Mouse (Mus musculus): ENCODE data around the gene Tmem229a.

The Tmem229a gene

DNA sequence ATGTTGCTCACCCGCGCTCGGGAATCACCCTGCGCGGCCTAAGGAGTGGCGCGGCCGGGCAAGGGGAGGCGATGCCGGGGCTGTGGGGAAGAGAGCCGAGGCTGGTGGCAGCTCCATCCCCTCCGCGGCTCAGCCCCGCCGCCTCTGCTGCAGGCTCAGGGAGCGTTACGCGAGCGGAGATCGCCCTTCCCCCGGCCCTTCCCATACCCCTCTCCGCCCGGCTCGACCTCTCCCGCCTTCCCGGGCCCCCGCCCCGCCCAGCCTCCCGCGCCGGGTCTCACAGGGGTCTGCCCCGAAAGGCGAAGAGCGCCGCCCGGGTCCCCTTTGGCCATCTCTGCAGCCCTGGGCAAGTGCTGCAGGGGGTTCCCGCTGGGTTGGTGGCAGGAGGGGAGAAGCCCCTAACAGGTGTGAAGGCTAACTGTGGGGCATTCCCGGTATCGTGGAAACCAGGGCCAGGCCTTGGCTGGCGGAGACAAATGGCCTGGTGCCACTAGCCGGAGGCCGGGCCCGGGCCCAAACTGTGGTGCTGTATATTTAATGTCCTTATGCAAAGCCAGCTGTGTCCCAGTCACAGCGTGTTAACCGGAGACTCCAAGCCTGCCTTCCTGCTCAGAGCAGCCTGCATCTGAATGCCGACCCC, at the start of gene Tmem229a:
TSS of gene Tmem229a (minus strand) at position 352 of the 640 bp plus-strand sequence.
- DNase-seq = peak; percentile 77

DNA sequence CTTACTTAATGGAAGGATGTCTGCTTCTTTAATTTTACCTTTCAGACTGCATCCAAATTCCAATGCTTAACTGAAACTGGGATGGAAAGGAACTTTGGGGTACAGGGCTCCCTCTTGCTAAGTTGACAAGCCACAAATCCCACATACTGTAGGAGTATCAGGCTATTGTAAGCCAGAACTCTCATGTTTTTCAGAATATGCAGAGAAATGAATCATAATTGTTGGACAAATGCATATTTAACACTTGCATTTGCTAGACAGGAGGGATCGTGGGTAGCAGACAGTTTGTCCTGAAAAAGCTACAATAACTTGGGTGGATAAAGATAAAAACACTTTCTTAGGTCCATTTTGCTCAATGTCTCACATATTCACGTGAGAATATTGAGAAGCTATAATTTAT, 37.7 kb upstream of the Tmem229a start:
- DNase-seq = peak; percentile 8

DNA sequence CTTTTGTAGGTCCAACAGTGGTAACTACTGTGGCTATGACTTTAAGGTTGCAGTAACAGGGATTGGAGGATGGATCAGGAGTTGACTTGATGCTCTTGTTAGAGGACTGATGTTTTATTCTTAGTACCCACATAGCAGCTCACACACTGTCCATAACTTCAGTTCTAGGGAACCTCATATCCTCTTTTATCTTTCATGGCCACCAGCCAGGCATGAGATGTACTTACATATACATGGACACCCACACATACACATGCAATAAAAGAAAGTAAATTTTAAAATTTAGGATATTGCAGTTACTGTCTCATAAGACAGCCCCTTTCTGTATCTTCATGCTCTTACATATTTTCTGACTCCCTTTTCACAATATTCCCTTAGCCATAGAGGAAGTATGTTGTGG, 33.7 kb upstream of the Tmem229a start:
- peak; percentile 21 for DNase-seq

DNA sequence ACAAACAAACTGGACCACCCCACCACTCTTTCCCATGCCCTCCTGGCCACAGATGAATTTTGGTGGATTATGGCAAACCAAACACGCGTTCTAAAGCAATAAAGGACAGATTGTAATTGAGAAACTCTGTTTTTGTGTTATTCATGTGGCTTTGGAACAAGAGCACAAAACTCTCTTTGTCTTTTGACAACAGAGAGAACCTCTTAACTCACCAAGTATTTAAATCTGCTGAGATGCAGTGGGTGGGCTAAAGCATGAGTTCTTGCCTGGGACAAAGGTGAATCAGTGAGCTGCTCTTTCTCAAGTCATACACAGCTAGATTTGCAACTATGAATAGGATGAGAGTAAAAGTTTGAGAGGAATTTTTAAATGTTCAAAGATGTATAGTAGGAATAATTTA, 20.1 kb upstream of the Tmem229a start:
- DNase-seq = no peak

DNA sequence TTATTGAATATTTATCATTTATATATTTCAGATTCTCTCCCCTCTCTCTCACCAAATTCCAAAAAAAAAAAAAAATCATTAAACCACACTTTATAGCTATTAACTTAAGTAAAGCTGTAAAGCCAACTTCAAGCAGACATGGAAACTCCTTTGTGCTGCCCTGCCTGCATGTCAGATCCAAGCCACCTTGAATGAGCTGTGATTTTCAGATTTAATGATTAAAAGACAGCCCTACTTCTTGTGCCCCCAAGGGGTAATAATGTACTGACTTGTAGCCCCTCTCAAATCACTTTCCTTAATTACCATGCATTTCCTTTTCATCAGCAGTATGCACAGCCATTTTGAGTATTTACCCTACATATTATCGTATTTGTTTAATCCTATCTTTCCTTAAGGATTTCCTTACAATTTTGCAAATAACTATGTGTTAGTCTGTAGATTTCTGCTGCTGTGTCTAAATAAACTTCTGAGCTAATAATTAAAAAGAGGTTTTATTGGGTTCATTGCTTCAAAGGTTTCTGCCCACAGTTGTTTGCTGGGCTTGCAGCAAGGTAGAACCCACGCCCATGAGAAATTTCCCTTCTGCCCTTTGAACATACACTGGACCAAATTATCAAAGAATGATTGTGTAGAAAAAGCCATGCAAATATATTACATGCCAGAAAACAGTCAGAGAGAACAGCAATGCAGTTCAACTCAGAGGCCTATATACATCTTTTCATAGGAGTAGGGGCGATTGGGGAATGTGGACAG, 12.6 kb upstream of the Tmem229a start:
- no peak for DNase-seq

DNA sequence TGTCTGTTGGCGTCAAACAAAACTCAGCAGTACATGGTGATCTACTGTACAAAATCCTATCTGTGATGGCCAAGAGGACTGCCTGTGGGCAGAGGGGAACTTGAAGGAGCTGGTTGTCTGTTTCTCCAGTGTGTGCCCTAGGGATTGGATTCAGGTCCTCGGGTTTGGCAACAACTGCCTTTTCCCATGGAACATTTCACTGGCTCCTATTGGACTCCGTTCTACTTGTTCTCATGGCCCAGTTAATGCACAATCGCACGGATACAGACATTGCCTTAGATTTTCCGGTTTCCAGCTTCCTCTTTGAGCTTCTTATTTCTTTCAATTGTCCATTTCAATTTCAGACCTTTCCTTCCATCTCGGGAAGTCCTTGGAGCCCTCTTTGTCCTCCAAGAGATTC, 11.6 kb upstream of the Tmem229a start:
- DNase-seq = no peak

DNA sequence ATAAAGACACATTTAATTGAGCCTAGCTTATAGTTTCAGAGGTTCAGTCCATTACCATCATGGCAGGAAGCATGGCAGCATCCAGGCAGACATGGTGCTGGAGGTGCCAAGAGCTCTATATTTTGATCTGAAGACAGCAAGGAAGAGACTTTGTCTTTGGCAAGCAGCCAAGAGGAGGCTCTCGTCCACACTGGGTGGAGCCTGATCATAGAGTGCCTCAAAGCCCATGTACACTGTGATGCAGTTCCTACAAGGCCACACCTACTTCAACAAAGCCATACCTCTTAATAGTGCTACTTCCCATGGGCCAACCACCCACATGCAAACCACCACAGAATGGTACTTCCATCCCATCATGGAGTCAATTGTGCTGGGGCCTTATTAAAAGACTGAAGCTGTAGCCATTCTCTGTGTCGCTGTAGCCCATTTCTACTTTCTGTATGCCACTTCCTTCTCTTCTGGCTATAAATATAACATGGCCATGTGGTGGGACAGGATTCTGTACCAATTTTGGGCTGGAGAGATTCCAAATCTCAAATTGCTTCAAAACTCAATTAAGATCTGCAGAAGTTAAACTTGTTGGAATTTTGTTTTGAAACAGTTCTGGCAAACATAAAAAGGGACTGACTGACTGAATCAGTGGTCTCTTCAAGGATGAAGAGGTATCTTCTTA, 10.0 kb upstream of the Tmem229a start:
- DNase-seq = no peak

DNA sequence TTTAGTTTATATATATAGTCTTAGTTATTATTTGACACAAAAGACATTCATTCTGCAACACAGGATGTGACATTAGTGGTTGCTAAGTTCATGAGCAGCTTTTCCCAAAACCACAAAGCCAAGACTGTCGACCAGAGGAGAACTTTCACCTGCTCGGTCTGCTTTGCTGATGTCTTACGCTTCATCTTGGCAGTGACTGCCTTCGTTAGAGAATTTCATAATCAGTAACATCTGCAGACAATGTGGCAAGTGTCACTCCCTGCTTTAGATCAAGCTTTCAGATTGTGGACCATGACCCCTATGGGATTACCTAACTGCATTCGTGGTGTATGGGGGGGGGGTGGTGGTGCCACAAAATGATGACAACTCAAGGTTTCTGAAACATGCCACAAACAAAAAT, 7.7 kb upstream of the Tmem229a start:
- DNase-seq = no peak

DNA sequence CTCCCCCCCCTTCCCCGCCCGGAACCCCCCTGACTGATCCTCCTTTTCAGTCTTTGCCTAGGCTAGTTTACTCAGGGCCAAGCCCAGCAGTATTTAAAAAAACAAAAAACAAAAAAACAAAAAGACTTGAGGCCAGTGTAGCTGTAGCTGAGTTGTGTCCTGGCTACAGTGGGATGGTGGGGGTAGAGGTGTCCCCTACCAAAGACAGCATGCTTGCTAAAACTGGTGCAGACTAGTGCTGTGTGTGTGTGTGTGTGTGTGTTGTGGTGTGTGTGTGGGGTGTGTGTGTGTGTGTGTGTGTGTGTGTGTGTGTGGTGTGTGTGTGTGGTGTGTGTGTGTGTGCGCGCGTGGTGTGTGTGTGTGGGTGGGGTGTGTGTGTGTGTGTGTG, 483 bp upstream of the Tmem229a start:
- DNase-seq = no peak

DNA sequence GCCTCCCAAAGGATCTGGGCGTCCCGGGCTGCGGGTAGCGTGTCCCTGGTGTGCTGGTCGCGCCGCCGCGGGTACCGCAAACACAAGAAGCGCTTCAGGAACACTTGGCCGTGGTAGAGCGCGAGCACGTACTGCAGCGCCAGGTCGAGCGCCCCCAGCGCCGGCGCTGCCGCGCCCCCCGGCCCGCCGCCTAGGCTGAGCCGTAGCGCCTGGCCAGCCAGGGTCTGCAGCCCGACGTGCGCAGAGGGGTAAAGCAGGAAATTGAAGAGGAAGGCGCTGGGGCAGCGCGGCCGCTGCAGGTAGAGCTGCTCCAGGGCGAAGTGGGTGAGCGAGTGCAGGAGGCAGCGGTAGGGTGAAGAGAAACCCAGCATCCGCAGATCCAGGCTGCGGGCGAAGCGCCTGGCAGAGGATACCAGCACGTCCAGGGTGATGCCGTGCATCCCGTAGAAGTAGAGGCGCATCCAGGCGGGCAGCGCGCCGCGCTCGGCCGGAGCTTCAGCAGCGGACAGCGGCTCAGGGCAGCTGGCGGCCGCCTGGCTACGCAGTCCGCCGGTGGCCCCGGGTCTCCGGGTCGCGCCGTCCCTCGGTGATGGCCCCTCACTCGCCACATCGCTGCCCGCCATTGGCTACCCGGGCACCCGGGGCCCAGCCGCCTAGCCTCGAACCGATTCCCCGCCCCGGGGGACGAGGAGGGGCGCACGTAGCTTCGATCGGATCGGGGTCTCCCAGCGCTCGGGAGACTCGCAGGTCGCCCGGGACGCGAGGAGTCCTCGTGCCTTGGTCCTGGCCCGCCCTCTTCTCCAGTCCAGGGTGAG, 759 bp downstream of the Tmem229a start:
- DNase-seq = peak; percentile 67

DNA sequence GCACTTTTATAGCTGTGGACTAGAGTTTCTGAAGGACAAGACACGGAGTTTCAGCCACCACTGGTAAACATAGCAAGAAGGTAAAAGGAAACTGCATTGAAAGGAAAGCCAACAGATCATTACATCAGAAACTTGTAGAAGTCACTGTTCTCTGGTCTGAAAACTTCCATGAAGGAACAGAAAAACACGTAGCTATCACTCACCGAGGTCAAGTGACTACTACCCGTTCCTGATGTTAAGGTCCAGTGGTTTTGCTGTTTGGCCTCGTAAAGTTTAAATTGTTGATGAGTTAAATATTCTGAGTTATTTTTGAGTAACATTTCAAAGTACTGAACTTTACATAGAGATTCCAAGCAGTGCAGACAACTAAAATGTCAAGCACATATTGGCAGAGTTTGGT, 2.0 kb downstream of the Tmem229a start:
- no peak for DNase-seq

DNA sequence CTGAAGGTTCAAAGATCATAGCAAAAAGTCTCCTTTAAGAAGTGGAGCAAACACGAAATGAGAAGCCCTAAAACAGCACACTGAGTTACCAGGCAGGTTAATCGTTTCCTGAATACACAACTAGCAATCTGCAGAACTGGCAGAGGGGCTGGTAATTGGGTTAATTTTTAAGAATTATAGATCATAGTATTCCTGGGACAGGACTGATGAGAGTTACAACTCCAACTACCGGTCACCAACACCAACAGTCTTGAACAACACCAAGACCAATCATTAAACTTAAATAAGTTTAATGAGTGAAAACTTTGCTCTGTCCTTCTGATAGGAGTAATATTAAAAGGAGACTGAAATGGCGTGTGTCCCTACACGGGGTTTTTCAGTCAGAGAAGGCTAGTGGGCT, 3.8 kb downstream of the Tmem229a start:
- no peak for DNase-seq

DNA sequence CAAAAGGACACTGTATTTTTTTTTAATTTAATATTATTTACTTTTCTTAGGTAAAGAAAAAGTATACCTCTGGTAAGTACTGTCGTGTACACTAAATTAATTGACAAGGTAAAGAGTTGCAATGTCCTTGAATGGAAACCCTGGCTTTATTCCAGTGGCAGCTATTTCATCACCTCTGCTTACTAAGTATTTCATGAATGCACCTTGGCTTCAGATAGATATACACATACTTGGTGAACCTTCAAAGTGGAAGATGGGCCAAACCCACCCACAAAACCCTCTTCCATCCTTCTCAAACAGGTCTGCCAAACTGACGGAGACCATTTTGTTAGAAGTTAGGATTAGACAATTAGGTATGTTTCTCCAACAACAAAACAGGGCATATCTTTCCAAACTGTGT, 5.4 kb downstream of the Tmem229a start:
- DNase-seq = no peak

DNA sequence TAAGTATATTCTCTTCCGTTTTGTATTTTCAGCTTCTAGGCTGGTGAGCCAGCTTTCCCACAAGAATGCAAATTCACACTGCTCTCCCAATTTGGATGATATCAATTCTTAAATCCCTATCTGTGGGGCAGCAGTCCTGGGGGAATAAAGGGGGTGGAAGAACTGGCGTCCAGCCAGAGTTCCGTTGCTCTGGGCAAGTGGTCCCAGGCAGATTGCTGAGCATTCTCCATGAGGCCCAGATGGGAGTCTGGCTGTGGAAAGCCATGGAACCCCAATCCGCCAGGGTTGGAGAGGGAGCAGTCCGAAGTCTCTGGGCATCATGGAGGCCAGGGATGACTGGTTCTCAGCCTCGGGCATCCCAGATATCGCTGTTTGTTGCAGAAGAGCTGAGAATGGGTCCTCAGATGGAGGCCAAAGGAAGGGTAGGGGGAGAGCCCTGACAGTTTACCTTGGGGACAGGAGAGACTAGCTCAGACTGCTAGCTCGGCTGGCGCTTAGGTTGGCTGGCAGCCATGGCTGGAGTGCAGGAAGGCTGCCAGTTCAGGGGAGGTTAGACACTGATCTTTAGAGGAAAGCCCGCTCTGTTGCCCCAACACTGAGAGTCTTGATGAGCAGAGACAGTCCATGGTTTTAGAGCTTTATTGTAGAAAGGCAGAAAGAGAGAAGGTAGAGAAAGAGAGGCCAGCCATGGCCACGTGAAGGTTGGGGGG, 30.9 kb downstream of the Tmem229a start:
- DNase-seq = no peak

DNA sequence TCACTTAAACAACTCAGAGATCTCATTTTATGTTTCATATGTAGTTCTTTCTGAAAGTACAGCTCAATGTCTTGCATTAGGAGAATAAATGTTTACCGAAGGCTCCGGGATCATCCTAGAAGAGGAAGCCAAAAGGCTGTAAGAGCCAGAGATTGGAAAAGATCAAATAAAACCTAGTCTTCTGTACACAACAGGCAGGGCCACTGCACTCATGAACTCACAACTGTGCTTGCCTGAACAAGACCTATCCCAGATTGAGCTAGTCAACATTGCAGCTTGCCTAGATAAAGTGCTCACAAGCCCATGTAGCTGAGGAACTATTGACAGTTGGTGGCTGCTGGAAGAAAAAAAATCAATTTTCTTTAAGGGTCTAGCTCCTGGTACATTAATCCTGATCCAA, 42.5 kb downstream of the Tmem229a start:
- DNase-seq = no peak

DNA sequence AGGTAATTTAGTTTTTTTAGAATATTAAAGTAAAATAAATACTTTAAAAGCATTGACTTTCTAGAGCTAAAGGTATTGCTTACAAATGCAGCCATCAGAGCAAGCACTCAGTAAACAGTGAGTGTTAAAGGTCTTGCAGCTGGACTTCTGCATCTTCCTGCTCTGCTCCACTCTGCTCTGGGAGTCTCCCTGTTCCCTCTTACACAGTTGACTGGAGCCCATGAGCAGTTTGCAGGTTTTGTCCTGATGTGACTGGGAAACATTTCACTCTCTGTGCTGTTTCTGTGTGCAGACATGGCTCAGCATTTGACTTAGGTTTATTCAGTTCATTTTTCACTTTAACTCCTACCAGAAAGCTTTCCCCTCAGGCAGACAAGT, 45.4 kb downstream of the Tmem229a start:
- no peak for DNase-seq

DNA sequence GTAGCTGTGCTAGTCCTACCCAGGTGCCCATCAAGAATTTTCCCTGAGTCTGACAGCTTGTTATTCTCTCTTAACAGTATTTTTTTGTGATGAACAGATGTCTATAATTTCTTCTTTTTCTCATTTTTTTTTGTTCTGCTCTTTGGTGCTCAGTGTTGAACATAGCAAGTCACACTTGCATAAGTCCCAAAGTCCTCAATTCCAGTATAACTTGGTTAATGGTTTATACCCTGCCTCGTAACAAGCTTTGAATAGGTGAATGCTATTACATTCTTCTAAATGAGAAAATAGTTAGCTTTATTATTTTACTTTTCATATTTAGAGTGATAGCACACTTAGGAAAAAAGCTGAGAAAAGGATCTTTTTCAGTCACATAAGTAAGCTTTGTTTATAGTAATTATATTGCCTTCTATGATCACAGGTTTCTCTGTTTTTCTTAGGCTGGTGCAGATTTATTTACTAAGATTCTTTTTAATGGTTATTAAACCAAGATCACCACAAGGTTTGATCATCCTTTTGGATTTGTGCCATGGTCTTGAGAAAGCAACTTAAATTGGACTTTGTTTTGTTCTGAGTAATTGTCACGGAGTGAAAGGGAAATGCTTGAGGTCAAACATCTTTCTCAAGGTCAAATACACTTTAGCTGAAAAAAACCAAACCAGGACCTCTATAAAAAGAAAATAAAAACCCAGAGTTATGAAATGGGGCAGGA, 45.9 kb downstream of the Tmem229a start:
- DNase-seq = no peak

DNA sequence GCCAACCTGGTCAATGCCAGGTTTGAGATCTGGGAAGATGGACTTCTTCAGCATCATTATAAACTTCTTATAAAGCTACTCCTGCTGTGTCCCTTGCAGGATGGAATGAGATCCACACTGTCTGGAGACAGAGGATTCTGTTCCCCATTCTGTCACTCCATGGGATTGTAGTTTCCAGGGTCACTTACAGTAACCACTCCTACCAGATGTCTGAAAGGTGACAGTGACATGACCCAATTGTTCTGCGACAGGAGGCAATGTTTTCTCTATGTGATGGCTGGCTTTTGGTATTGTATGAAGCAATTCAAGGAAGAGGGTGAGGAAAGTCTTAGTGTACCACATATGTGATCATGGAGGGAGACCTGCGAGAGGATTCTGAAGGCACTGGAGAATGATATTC, 48.3 kb downstream of the Tmem229a start:
- DNase-seq = no peak

DNA sequence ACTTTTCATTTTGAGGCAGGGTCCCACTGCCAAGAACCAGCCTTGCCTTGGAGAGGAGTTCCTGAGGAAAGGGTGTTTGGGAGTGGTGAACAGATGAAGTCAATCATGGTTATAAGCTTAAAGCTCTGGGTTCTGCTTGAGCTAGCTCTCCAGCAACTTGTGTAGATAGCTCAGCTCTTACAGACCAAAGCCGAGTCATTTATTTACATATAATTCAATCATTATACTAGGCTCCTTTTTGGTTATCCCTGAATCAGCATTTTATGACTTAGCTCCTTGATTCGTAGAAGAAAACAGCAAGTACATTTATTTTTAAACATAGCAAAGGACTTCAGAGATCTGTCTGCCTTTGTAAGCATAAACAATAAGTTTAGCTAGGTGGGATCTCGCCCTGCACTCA, 51.0 kb downstream of the Tmem229a start:
- no peak for DNase-seq

Measured in right cerebral cortex, adult 18-20 months (tissue).